Mouse (Mus musculus): ENCODE data around the gene Ctns. TPM values are rescaled to one million over a fixed set of nuclear protein-coding genes. Genes with fewer than 3 reads are reported as not detected.

Gene Ctns
- polyA plus RNA-seq, 2 experiments: 24.6 to 25.9 TPM

DNA sequence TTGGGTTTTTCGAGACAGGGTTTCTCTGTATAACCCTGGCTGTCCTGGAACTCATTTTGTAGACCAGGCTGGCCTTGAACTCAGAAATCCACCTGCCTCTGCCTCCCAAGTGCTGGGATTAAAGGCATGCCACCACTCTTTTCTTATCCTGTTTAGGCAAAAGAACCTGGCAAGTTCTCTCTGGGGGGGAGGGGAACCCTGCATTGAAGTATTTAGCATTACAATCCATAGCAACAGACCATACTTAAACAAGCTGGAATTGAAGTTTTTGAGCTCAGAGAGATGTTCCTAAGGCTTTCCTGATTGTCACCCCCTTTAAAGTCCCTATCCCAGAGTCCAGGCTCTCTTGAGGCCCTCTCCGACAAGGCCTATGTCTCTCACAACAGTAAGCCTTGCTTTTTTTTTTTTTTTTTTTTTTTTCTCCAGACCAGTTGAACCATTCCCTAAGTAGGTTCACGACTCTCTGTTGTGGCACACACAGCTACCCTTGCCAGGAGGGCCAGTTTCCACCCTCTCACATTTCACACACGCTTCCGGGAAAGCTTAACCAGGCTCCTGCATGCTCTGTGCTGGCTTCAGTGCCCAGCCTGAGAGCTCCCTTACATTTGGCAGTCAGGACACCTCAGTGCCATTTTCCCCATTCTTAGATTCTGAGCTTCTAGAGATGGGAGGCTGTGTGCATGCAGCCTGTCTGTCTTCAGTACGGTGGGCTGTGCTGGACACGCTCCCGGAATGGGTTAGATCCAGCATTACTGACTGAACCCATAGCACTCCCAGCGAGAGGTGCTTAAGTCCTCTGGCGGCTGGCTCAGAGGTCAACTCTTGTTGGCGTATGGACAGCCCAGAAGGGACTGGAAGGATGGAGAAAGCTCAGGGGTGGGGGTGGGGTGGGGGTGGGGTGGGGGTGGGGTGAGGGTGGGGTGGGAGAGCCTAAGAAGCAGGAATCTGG, 52.5 kb downstream of the Ctns start:
- TF ChIP-seq POLR2A (IDR thresholded peaks at IDR 0.05; ENCODE audit: borderline replicate concordance, extremely low read depth, insufficient read depth, insufficient read length): no peak

DNA sequence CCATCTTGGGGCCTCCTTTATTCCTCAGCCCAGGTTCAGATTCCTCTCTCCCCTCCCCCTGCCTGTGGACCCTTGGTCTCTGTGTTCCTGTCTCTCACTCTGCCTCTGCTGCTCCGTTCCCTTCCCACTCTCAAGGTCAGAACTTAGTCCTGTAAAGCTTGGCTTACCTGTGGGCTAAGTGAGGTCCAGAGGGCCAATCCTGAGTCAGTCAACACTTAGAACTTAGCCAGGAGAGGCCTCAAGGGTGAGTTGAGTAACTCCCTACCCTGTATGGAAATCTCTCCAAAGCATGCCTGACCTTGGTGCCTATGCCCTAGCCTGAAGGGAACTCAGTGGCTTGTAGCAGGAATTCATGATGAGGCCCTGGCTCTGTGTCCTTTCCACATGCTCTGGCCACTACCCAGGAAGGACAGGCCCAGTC, 54.6 kb downstream of the Ctns start:
- DNase-seq (ENCODE audit: low spot score) (no peak), ATAC-seq (ENCODE audit: low FRiP score, low read depth) (no peak)
- Histone ChIP-seq H3K36me3 (ENCODE audit: control insufficient read depth, insufficient read depth, low read length) (no peaks in the 10 kb centered on the region), H3K4me1 (ENCODE audit: control insufficient read depth, insufficient read depth, low read length) (no peaks in the 10 kb centered on the region), H3K4me2 (replicated peaks; ENCODE audit: low read depth, low read length, severe bottlenecking) (no peak overlapping the region), H3K27me3 (ENCODE audit: control insufficient read depth, insufficient read depth, low read length) (no peaks in the 10 kb centered on the region), H3K9ac (ENCODE audit: low read depth, low read length, severe bottlenecking) (no peak overlapping the region), H3K27ac (replicated peaks; ENCODE audit: low read depth, low read length) (no peak overlapping the region), H3K9me3 (ENCODE audit: control insufficient read depth, low read length) (no peaks in the 10 kb centered on the region), H3K4me3 (replicated peaks; ENCODE audit: low read length) (no peak overlapping the region)
- 83% methylated on average over 1 of the region's 1 CpGs for WGBS
- no peak for TF ChIP-seq POLR2A (IDR thresholded peaks at IDR 0.05; ENCODE audit: borderline replicate concordance, extremely low read depth, insufficient read depth, insufficient read length)

More for the DNA sequence above, 52.5 kb downstream of the Ctns start:
- Histone ChIP-seq H3K4me3 (replicated peaks; ENCODE audit: low read length) (no peak overlapping the region), H3K27me3 (ENCODE audit: control insufficient read depth, insufficient read depth, low read length) (no peaks in the 10 kb centered on the region), H3K9ac (ENCODE audit: low read depth, low read length, severe bottlenecking) (no peak overlapping the region), H3K4me2 (replicated peaks; ENCODE audit: low read depth, low read length, severe bottlenecking) (no peak overlapping the region), H3K4me1 (ENCODE audit: control insufficient read depth, insufficient read depth, low read length) (no peaks in the 10 kb centered on the region), H3K27ac (replicated peaks; ENCODE audit: low read depth, low read length) (no peak overlapping the region), H3K36me3 (ENCODE audit: control insufficient read depth, insufficient read depth, low read length) (no peaks in the 10 kb centered on the region), H3K9me3 (ENCODE audit: control insufficient read depth, low read length) (no peaks in the 10 kb centered on the region)
- DNase-seq (ENCODE audit: low spot score) (no peak), ATAC-seq (ENCODE audit: low FRiP score, low read depth) (no peak)
- 54% methylated on average over 11 of the region's 11 CpGs for WGBS

DNA sequence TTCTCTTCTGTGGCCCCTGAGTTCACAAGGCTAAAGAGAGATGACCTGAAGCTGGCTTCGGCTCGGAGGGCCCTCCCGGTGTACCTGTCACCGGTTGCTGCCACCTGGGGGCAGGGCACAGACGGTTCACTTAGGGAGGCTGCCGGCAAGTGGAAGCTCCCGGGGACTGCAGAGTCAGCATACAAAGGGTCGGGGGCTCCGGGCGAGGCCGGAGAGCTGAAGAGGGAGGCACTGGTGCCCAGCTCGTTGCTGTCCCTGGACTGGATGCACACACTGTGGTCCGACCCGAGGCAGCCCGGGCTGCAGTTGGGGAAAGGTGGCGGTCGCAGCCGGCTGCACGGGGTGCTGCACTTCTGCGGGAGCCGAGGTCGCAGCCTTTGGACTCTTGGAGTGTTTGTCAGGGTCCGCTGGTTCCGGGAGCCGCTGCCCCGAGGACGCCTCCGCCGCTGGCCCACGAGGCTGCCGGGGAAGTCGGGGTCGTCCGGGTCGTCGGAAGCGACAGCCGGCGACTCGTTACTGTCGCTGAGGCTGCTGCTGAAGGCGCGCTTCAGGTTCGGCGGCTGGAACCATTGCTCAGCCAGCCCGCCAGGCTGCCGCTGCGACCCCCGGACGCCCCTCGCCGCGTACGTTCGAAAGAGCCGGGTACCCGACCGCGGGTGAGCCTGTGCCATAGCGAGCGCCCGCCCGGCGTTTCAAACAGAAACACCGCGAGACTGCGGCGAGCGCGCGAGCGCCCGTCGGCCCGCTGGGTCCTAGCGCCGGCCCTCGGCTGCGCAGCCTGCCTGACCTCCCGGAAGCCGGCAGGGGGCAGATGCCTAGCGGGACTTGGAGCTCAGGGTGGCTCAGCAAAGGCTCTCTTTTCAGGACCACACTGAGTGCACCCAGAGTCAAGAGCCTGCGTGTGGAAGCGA, 61.0 kb downstream of the Ctns start, which contains the start of gene Haspin:
TSS of gene Haspin (minus strand) at position 704 of the 911 bp plus-strand sequence.
- Histone ChIP-seq H3K27me3 (ENCODE audit: control insufficient read depth, insufficient read depth, low read length) (no peaks in the 10 kb centered on the region), H3K9me3 (ENCODE audit: control insufficient read depth, low read length) (no peaks in the 10 kb centered on the region), H3K36me3 (ENCODE audit: control insufficient read depth, insufficient read depth, low read length) (peaks cover 7% of the 10 kb centered on the region), H3K4me2 (replicated peaks; ENCODE audit: low read depth, low read length, severe bottlenecking) (peak within 1 kb of the TSS; percentile 87), H3K27ac (replicated peaks; ENCODE audit: low read depth, low read length) (no peak within 1 kb of the TSS), H3K4me1 (ENCODE audit: control insufficient read depth, insufficient read depth, low read length) (peaks cover 15% of the 10 kb centered on the region), H3K9ac (ENCODE audit: low read depth, low read length, severe bottlenecking) (peak within 1 kb of the TSS; percentile 80), H3K4me3 (replicated peaks; ENCODE audit: low read length) (peak within 1 kb of the TSS; percentile 90)
- ATAC-seq (ENCODE audit: low FRiP score, low read depth) (peak; percentile 90), DNase-seq (ENCODE audit: low spot score) (peak; percentile 84)
- WGBS: under 1% methylated on average over 60 of the region's 84 CpGs
- 0 out of 2 replicates have a peak, but pooled peaks have one; percentile 20 for TF ChIP-seq POLR2A (IDR thresholded peaks at IDR 0.05; ENCODE audit: borderline replicate concordance, extremely low read depth, insufficient read depth, insufficient read length)

DNA sequence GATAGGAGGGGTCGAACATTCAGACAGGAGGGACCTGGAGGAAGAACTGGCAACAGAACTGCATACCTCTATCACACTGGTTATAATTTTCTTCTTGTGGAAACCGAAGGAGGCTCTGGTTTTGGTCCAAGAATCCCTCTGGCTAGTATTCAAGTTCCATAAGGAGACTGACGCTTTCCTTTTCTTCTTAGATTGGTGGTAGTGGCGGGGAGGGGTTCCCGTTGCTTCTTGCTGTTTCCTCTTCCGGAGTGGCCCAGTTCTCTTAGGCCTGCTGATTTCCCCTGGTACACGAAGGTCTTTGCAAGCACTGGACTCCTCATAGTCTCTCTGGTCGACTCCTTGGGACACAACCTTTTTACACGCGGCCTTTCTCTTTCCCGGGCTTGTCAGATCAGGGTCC, 61.7 kb downstream of the Ctns start:
- no peak for ATAC-seq (ENCODE audit: low FRiP score, low read depth)
- WGBS: 32% methylated on average over 11 of the region's 11 CpGs

DNA sequence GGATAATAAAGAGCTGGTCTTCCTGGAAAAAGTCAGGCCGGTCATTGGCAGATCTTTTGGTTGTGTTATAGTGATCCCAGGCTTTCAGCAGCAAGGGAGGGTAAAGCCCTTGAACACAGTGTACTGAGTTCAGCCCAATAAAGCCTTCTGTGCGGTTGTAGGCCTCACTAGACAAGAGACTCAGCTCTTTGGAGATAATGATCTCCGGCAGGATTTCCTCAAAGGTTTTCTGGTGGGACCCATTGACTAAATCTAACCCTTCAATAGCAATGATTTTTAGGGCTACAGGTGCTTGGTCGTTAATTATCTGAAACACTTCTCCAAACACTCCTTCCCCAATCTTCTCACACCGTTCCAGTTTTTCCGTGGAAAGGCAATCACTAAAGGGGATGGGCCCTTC, 62.3 kb downstream of the Ctns start:
- H3K27ac ChIP-seq (replicated peaks; ENCODE audit: low read depth, low read length): no peak overlapping the region
- H3K4me1 ChIP-seq (ENCODE audit: control insufficient read depth, insufficient read depth, low read length): peaks cover 15% of the 10 kb centered on the region
- H3K9ac ChIP-seq (ENCODE audit: low read depth, low read length, severe bottlenecking): no peak overlapping the region
- no peak for TF ChIP-seq POLR2A (IDR thresholded peaks at IDR 0.05; ENCODE audit: borderline replicate concordance, extremely low read depth, insufficient read depth, insufficient read length)
- peaks cover 11% of the 10 kb centered on the region for H3K36me3 ChIP-seq (ENCODE audit: control insufficient read depth, insufficient read depth, low read length)
- H3K4me3 ChIP-seq (replicated peaks; ENCODE audit: low read length): peak overlapping the region; percentile 90
- H3K27me3 ChIP-seq (ENCODE audit: control insufficient read depth, insufficient read depth, low read length): no peaks in the 10 kb centered on the region
- H3K9me3 ChIP-seq (ENCODE audit: control insufficient read depth, low read length): no peaks in the 10 kb centered on the region
- H3K4me2 ChIP-seq (replicated peaks; ENCODE audit: low read depth, low read length, severe bottlenecking): peak overlapping the region; percentile 87
- DNase-seq (ENCODE audit: low spot score) (no peak), ATAC-seq (ENCODE audit: low FRiP score, low read depth) (no peak)
- WGBS: 77% methylated on average over 6 of the region's 6 CpGs

More for the DNA sequence above, 61.7 kb downstream of the Ctns start:
- H3K9me3 ChIP-seq (ENCODE audit: control insufficient read depth, low read length): no peaks in the 10 kb centered on the region
- H3K9ac ChIP-seq (ENCODE audit: low read depth, low read length, severe bottlenecking): peak overlapping the region; percentile 80
- no peak overlapping the region for H3K27ac ChIP-seq (replicated peaks; ENCODE audit: low read depth, low read length)
- H3K4me2 ChIP-seq (replicated peaks; ENCODE audit: low read depth, low read length, severe bottlenecking): peak overlapping the region; percentile 87
- H3K4me3 ChIP-seq (replicated peaks; ENCODE audit: low read length): peak overlapping the region; percentile 90
- DNase-seq (ENCODE audit: low spot score): peak; percentile 25
- peaks cover 15% of the 10 kb centered on the region for H3K4me1 ChIP-seq (ENCODE audit: control insufficient read depth, insufficient read depth, low read length)
- no peak for TF ChIP-seq POLR2A (IDR thresholded peaks at IDR 0.05; ENCODE audit: borderline replicate concordance, extremely low read depth, insufficient read depth, insufficient read length)
- H3K36me3 ChIP-seq (ENCODE audit: control insufficient read depth, insufficient read depth, low read length): peaks cover 11% of the 10 kb centered on the region
- H3K27me3 ChIP-seq (ENCODE audit: control insufficient read depth, insufficient read depth, low read length): no peaks in the 10 kb centered on the region

Data from limb, embryonic 14.5 days (tissue).